ENCODE assay signal across 27 mouse cellular contexts in the genomic region with DNA sequence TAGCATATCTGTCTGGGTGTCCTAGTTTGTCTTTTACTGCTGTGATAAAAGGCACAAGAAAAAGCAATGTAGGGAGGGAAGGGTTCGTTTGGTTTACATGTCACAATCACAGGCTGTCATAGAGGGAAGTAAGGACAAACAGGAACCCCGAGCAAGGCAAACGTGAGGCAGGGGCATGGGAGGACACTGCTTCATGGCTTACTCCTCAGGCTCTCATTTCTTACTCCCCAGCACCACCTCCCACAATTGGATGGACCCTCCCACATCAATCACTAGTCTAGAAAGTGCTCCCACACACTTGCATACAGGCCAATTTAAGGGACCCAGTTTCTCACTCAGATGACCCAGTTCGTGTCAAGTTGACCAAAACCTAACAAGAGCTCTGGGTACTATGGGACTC. TPM values are rescaled to one million over a fixed set of nuclear protein-coding genes. Genes with fewer than 3 reads are reported as not detected.
"Had no signal": no experiment of that assay in that cellular context is flagged by ENCODE, and none has a peak within 500 bp of the region (broad histone marks: within the 10 kb centered on the region; RNA-seq: fewer than 3 reads in every experiment).

No protein-coding gene starts in this region.

- ATAC-seq: hindbrain, postnatal 0 days; intestine, embryonic 16.5 days; liver, embryonic 12.5 days had no signal

- H3K36me3 ChIP-seq: heart, embryonic 13.5 days; heart, embryonic 15.5 days; hindbrain, embryonic 13.5 days; hindbrain, embryonic 15.5 days; kidney, embryonic 15.5 days; limb, embryonic 13.5 days; limb, embryonic 15.5 days; liver, embryonic 12.5 days had no signal

- H3K4me3 ChIP-seq: heart, embryonic 13.5 days; heart, embryonic 15.5 days; hindbrain, embryonic 13.5 days; hindbrain, embryonic 15.5 days; kidney, embryonic 15.5 days; limb, embryonic 13.5 days; limb, embryonic 15.5 days; liver, embryonic 12.5 days had no signal

- H3K27me3 ChIP-seq: heart, embryonic 13.5 days; heart, embryonic 15.5 days; hindbrain, embryonic 13.5 days; hindbrain, embryonic 15.5 days; kidney, embryonic 15.5 days; limb, embryonic 13.5 days; limb, embryonic 15.5 days; liver, embryonic 12.5 days had no signal

- H3K4me2 ChIP-seq: heart, embryonic 11.5 days; heart, embryonic 13.5 days; heart, embryonic 15.5 days; hindbrain, embryonic 13.5 days; hindbrain, embryonic 15.5 days; kidney, embryonic 15.5 days; limb, embryonic 13.5 days; limb, embryonic 15.5 days; liver, embryonic 12.5 days had no signal

- H3K27ac ChIP-seq: heart, embryonic 13.5 days; heart, embryonic 15.5 days; hindbrain, embryonic 13.5 days; hindbrain, embryonic 15.5 days; hindbrain, postnatal 0 days; kidney, embryonic 15.5 days; kidney, postnatal 0 days; limb, embryonic 13.5 days; limb, embryonic 15.5 days; liver, embryonic 12.5 days had no signal

- H3K4me1 ChIP-seq: heart, embryonic 13.5 days; heart, embryonic 15.5 days; hindbrain, embryonic 13.5 days; hindbrain, embryonic 15.5 days; kidney, embryonic 15.5 days; limb, embryonic 13.5 days; limb, embryonic 15.5 days; liver, embryonic 12.5 days had no signal

- H3K9ac ChIP-seq: heart, embryonic 13.5 days; heart, embryonic 15.5 days; hindbrain, embryonic 13.5 days; hindbrain, embryonic 15.5 days; kidney, embryonic 15.5 days; limb, embryonic 13.5 days; limb, embryonic 15.5 days; liver, embryonic 12.5 days had no signal

- DNase-seq: gastrocnemius, postnatal 25 days; heart, adult 18-20 months; heart, postnatal 14 days; heart, postnatal 36 days; kidney, adult 11 months; kidney, adult 2 months; kidney, adult 9 months; kidney, postnatal 14 days; kidney, postnatal 36 days; layer of hippocampus, adult 9-11 months; layer of hippocampus, postnatal 36 days; left cerebral cortex, postnatal 4 days had no signal

- H3K9me3 ChIP-seq: heart, embryonic 15.5 days; hindbrain, embryonic 13.5 days; hindbrain, embryonic 15.5 days; limb, embryonic 13.5 days; limb, embryonic 15.5 days; liver, embryonic 12.5 days had no signal

RNA-seq across cellular contexts. Expression of a gene that starts 57.0 kb away (rescaled TPM):
- total RNA-seq: gastrocnemius, postnatal 4 days; heart, adult 8-10 months; heart, postnatal 36 days had no signal
- polyA plus RNA-seq: heart, embryonic 11.5 days; heart, postnatal 0 days had no signal
